Mouse (Mus musculus): ENCODE data around the gene Rab15. TPM values are rescaled to one million over a fixed set of nuclear protein-coding genes. Genes with fewer than 3 reads are reported as not detected.

Gene Rab15
- polyA plus RNA-seq, 1 experiment: 0.06 TPM

DNA sequence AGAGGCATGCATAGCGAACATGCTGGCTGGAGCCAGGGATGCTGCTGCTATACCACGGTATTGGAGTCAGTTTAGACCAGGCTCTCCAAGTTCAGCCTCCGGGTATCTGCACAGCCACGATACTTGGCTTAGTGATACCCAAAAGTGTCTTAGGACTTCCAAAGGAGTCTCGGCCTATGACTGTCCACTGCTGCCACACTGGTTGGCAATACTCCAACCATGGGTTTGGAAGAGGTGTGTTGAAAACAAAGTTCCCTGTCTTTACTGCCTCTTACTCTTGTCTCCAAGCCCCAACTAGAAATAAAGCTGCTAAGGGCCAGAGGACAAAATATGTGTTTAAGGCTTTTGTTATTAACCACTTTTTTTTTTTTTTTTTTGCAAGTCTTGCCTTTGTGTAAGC, 12.2 kb downstream of the Rab15 start:
- H3ac ChIP-seq (ENCODE audit: control insufficient read depth, insufficient read length, low read depth): no peak overlapping the region
- H3K27me3 ChIP-seq (ENCODE audit: control insufficient read depth, insufficient read depth, insufficient read length): no peaks in the 10 kb centered on the region
- no peaks in the 10 kb centered on the region for H3K79me3 ChIP-seq (ENCODE audit: low read depth)
- H3K79me2 ChIP-seq (ENCODE audit: control insufficient read depth, insufficient read depth): no peaks in the 10 kb centered on the region
- H3K36me3 ChIP-seq (ENCODE audit: control insufficient read depth, insufficient read depth): no peaks in the 10 kb centered on the region
- no peak for TF ChIP-seq FOSL1 (IDR thresholded peaks at IDR 0.05; ENCODE audit: insufficient read depth, low read length, poor library complexity, severe bottlenecking)
- no peak for TF ChIP-seq MAX (IDR thresholded peaks at IDR 0.05)
- TF ChIP-seq USF1 (IDR thresholded peaks at IDR 0.05; ENCODE audit: low read depth): no peak
- TF ChIP-seq CTCF (IDR thresholded peaks at IDR 0.05; ENCODE audit: control insufficient read depth, insufficient read depth, insufficient read length): no peak
- no peak for TF ChIP-seq MYOG (IDR thresholded peaks at IDR 0.05; ENCODE audit: control insufficient read depth, extremely low read depth, insufficient read length)
- TF ChIP-seq MYOD1 (IDR thresholded peaks at IDR 0.05; ENCODE audit: control insufficient read depth, insufficient read length, low read depth): no peak
- no peak for TF ChIP-seq CEBPB (IDR thresholded peaks at IDR 0.05; ENCODE audit: low read depth)
- no peak overlapping the region for H3K4me3 ChIP-seq (ENCODE audit: insufficient read depth, poor library complexity, severe bottlenecking)

DNA sequence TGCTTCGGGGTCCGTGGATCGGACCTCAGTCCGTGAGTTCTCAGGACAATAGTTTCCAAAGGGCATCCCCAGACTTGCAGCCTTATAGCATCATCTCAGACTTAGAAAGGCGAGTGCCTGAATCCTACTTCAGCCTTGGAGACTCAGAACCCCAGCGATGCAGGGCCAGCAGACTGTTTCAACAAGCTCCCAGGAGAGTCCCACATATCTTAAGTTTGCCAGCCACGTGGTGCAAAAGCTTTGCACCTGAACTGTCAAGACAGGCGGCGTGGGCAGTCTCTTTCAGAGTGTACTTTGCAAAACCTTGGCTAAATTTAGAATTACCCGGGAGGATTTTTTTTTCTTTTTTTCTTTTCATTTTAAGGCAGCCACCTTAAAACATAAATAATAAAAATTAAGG, 14.9 kb downstream of the Rab15 start:
- Histone ChIP-seq H3K27me3 (ENCODE audit: control insufficient read depth, insufficient read depth, insufficient read length) (no peaks in the 10 kb centered on the region), H3K4me3 (ENCODE audit: insufficient read depth, poor library complexity, severe bottlenecking) (no peak overlapping the region), H3K79me2 (ENCODE audit: control insufficient read depth, insufficient read depth) (no peaks in the 10 kb centered on the region), H3ac (ENCODE audit: control insufficient read depth, insufficient read length, low read depth) (no peak overlapping the region), H3K36me3 (ENCODE audit: control insufficient read depth, insufficient read depth) (no peaks in the 10 kb centered on the region), H3K79me3 (ENCODE audit: low read depth) (no peaks in the 10 kb centered on the region)
- no peak for TF ChIP-seq USF1 (IDR thresholded peaks at IDR 0.05; ENCODE audit: low read depth)
- no peak for TF ChIP-seq CTCF (IDR thresholded peaks at IDR 0.05; ENCODE audit: control insufficient read depth, insufficient read depth, insufficient read length)
- TF ChIP-seq CEBPB (IDR thresholded peaks at IDR 0.05; ENCODE audit: low read depth): no peak
- TF ChIP-seq MYOD1 (IDR thresholded peaks at IDR 0.05; ENCODE audit: control insufficient read depth, insufficient read length, low read depth): no peak
- no peak for TF ChIP-seq MYOG (IDR thresholded peaks at IDR 0.05; ENCODE audit: control insufficient read depth, extremely low read depth, insufficient read length)
- no peak for TF ChIP-seq MAX (IDR thresholded peaks at IDR 0.05)
- TF ChIP-seq FOSL1 (IDR thresholded peaks at IDR 0.05; ENCODE audit: insufficient read depth, low read length, poor library complexity, severe bottlenecking): no peak

DNA sequence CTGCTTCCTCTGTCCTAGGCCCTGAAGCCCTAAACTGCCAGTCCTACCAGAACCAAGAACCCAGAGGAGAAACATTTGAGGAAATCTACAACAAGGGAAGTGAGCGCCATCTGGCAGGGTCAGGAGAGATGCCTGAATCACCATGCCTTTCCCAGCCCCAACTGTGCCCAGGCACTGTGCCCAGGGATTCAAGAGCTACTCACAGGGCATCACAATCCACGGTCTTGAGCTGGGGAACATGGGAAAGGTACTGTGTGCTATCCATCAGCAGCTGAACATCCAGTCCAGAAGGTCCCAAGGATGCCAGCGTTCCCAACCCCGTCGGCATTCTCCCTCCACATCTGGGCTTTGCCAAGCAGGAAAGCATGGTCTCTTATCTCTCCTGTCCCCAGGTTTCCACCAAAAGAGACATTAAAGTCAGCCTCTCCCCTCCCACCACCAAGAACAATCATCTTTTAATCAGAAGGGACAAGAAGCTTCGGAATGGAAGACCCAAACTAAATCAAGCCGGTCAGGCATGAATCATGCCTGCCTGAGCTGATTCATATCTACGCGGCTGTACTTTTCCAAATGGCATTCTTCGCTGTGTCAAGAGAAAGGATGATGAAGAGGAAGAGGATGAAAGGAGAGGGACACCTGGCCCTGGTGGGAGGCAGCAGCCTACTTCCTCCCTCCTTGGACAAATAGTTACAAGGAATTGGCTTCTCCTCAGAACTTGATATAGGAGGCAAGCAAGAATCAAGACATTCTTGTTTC, 17.5 kb downstream of the Rab15 start:
- peaks cover 7% of the 10 kb centered on the region for H3K27me3 ChIP-seq (ENCODE audit: control insufficient read depth, insufficient read depth, insufficient read length)
- H3K79me2 ChIP-seq (ENCODE audit: control insufficient read depth, insufficient read depth): no peaks in the 10 kb centered on the region
- H3ac ChIP-seq (ENCODE audit: control insufficient read depth, insufficient read length, low read depth): no peak overlapping the region
- TF ChIP-seq MAX (IDR thresholded peaks at IDR 0.05) (no peak), MYOD1 (IDR thresholded peaks at IDR 0.05; ENCODE audit: control insufficient read depth, insufficient read length, low read depth) (no peak), USF1 (IDR thresholded peaks at IDR 0.05; ENCODE audit: low read depth) (no peak), MYOG (IDR thresholded peaks at IDR 0.05; ENCODE audit: control insufficient read depth, extremely low read depth, insufficient read length) (no peak)
- H3K79me3 ChIP-seq (ENCODE audit: low read depth): no peaks in the 10 kb centered on the region
- no peaks in the 10 kb centered on the region for H3K36me3 ChIP-seq (ENCODE audit: control insufficient read depth, insufficient read depth)
- no peak overlapping the region for H3K4me3 ChIP-seq (ENCODE audit: insufficient read depth, poor library complexity, severe bottlenecking)

DNA sequence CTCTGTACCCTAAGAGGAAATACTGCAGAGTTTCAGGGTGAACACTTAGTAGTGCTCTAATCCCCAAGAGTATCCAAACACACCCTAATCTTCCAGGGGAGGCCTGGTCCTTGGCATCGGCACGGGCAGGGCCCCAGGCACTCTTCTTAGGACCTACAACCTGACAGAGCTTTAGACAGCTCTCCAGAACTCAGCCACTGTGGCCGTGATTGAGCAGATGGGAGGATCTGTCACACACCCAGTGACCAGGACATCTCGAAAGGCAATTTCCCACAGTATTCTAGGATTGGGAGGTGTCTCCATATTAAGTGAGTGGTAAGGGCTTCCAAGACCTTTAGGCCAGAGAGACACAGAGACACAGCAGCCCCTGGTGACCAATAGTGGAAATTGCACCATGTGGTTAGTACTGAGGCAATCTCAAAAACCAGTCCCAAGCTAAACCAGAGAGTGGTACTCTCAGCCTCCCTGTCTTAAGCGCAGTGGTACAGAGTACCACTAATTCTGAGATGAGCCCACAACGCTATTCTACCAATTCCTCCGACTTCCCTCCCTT, 18.9 kb downstream of the Rab15 start:
- no peak for TF ChIP-seq MYOG (IDR thresholded peaks at IDR 0.05; ENCODE audit: control insufficient read depth, extremely low read depth, insufficient read length)
- no peak for TF ChIP-seq USF1 (IDR thresholded peaks at IDR 0.05; ENCODE audit: low read depth)
- TF ChIP-seq CTCF (IDR thresholded peaks at IDR 0.05; ENCODE audit: control insufficient read depth, insufficient read depth, insufficient read length): no peak
- no peak for TF ChIP-seq CEBPB (IDR thresholded peaks at IDR 0.05; ENCODE audit: low read depth)
- TF ChIP-seq MYOD1 (IDR thresholded peaks at IDR 0.05; ENCODE audit: control insufficient read depth, insufficient read length, low read depth): no peak
- no peak for TF ChIP-seq MAX (IDR thresholded peaks at IDR 0.05)
- TF ChIP-seq FOSL1 (IDR thresholded peaks at IDR 0.05; ENCODE audit: insufficient read depth, low read length, poor library complexity, severe bottlenecking): no peak
- Histone ChIP-seq H3K27me3 (ENCODE audit: control insufficient read depth, insufficient read depth, insufficient read length) (peaks cover 16% of the 10 kb centered on the region), H3ac (ENCODE audit: control insufficient read depth, insufficient read length, low read depth) (no peak overlapping the region), H3K79me2 (ENCODE audit: control insufficient read depth, insufficient read depth) (no peaks in the 10 kb centered on the region), H3K79me3 (ENCODE audit: low read depth) (no peaks in the 10 kb centered on the region), H3K36me3 (ENCODE audit: control insufficient read depth, insufficient read depth) (no peaks in the 10 kb centered on the region), H3K4me3 (ENCODE audit: insufficient read depth, poor library complexity, severe bottlenecking) (no peak overlapping the region)

DNA sequence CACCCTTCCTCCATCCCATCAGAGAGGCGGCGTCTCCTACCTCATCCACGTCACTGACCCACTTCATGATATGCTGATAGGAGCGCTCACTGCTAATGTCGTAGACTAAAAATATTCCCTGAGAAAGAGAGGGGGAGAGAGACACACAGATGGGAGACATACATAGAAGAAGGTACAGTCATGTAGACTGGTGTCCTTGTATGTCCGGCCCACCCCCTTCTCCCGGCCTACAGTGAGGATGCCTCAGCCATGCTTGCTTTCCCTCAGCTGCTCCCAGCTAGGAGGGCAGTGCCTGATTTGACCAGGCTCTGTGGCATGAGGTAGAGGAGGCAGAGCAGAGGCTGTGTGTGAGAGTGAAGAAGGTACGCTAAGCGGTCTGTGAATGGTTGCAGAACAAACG, 19.7 kb downstream of the Rab15 start:
- no peak overlapping the region for H3ac ChIP-seq (ENCODE audit: control insufficient read depth, insufficient read length, low read depth)
- TF ChIP-seq FOSL1 (IDR thresholded peaks at IDR 0.05; ENCODE audit: insufficient read depth, low read length, poor library complexity, severe bottlenecking) (no peak), MYOG (IDR thresholded peaks at IDR 0.05; ENCODE audit: control insufficient read depth, extremely low read depth, insufficient read length) (no peak), CEBPB (IDR thresholded peaks at IDR 0.05; ENCODE audit: low read depth) (no peak), MAX (IDR thresholded peaks at IDR 0.05) (no peak)
- H3K4me3 ChIP-seq (ENCODE audit: insufficient read depth, poor library complexity, severe bottlenecking): no peak overlapping the region
- H3K36me3 ChIP-seq (ENCODE audit: control insufficient read depth, insufficient read depth): no peaks in the 10 kb centered on the region
- H3K79me2 ChIP-seq (ENCODE audit: control insufficient read depth, insufficient read depth): no peaks in the 10 kb centered on the region
- H3K27me3 ChIP-seq (ENCODE audit: control insufficient read depth, insufficient read depth, insufficient read length): peaks cover 16% of the 10 kb centered on the region
- H3K79me3 ChIP-seq (ENCODE audit: low read depth): no peaks in the 10 kb centered on the region
